Mouse (Mus musculus) CH12.LX (cell line): ENCODE measurements around the gene Rft1. TPM values are rescaled to one million over a fixed set of nuclear protein-coding genes. Genes with fewer than 3 reads are reported as not detected.
A peak's percentile ranks its signal among the peaks of the same experiment; 100 is the strongest.

ENCODE experiments used
- DNase-seq: peaks from one replicate; pipeline ENCODE4 v3.0.0-alpha.2; 2013; ENCODE audit errors: extremely low read depth
- H3K27ac ChIP-seq: 2 replicates; pipeline ENCODE4 v1.5.1; 2012; ENCODE audit warnings: low read depth, mild to moderate bottlenecking, control low read depth, moderate library complexity; ENCODE audit not compliant: insufficient read depth
- H3K27me3 ChIP-seq: replicated peaks from 2 replicates; pipeline ENCODE3; 2012; ENCODE audit warnings: inconsistent platforms
- H3K36me3 ChIP-seq, 2 experiments: replicated peaks in 1 of 2; 2 replicates each; pipeline versions ENCODE3 to v1.6.1; 2012; ENCODE audit warnings: inconsistent platforms in 1 of 2, low read length in 1 of 2, mild to moderate bottlenecking in 1 of 2, mixed read lengths in 1 of 2, moderate library complexity in 1 of 2; ENCODE audit not compliant: control insufficient read depth in 1 of 2, insufficient read depth in 1 of 2
- H3K4me1 ChIP-seq, 2 experiments: 2 replicates each; pipeline ENCODE4 v1.6.1; 2012; ENCODE audit warnings: inconsistent platforms in 1 of 2, moderate library complexity in 1 of 2; ENCODE audit not compliant: insufficient read depth in 2 of 2, control insufficient read depth in 1 of 2
- H3K4me2 ChIP-seq: 2 replicates; pipeline ENCODE4 v1.6.1; 2012; ENCODE audit warnings: low read depth, mild to moderate bottlenecking, control low read depth; ENCODE audit not compliant: poor library complexity, insufficient read depth, severe bottlenecking
- H3K4me3 ChIP-seq, 3 experiments: fragments of 150-350 bp in 1 of 3; sonication (generic) in 1 of 3; replicated peaks in 1 of 3; 2 replicates each; pipeline versions ENCODE3 to v1.5.1; 2011 to 2012; ENCODE audit warnings: low read depth in 2 of 3, low read length in 2 of 3, mild to moderate bottlenecking in 2 of 3, moderate library complexity in 2 of 3, control low read depth in 1 of 3, improper control_type of control experiment in 1 of 3, inconsistent platforms in 1 of 3, mixed read lengths in 1 of 3; ENCODE audit not compliant: poor library complexity in 1 of 3
- H3K79me2 ChIP-seq: replicated peaks from 2 replicates; pipeline ENCODE4 v1.6.1; 2012; ENCODE audit warnings: mild to moderate bottlenecking, moderate library complexity; ENCODE audit not compliant: control insufficient read depth, poor library complexity, insufficient read depth, severe bottlenecking; ENCODE audit errors: extremely low read depth
- H3K9ac ChIP-seq: 2 replicates; pipeline ENCODE4 v1.6.1; 2012; ENCODE audit warnings: low read depth, mild to moderate bottlenecking, control low read depth, moderate library complexity; ENCODE audit not compliant: insufficient read depth
- H3K9me3 ChIP-seq: replicated peaks from 2 replicates; pipeline ENCODE3; 2012; ENCODE audit warnings: low read length, inconsistent platforms, mixed read lengths
- BHLHE40 ChIP-seq: IDR thresholded peaks from 2 replicates; pipeline ENCODE4 v1.6.1; 2011; ENCODE audit warnings: mild to moderate bottlenecking, low read depth, low read length, improper control_type of control experiment
- CHD1 ChIP-seq: IDR thresholded peaks from 2 replicates; pipeline ENCODE4 v1.6.1; 2012; ENCODE audit warnings: low read depth, low read length, improper control_type of control experiment, inconsistent platforms
- ELF1 ChIP-seq: IDR thresholded peaks from 2 replicates; pipeline ENCODE4 v1.6.1; 2014; ENCODE audit warnings: low read depth, mild to moderate bottlenecking, inconsistent platforms, low read length, improper control_type of control experiment
- EP300 ChIP-seq: IDR thresholded peaks from 2 replicates; pipeline ENCODE4 v1.6.1; 2011; ENCODE audit warnings: low read length, improper control_type of control experiment
- IRF4 ChIP-seq: IDR thresholded peaks from 2 replicates; pipeline ENCODE4 v1.6.1; 2014; ENCODE audit warnings: low read depth, mild to moderate bottlenecking, inconsistent platforms, low read length, improper control_type of control experiment
- JUND ChIP-seq: conservative IDR thresholded peaks from 2 replicates; pipeline ENCODE4 v1.6.1; 2011; ENCODE audit warnings: low read depth, low read length, improper control_type of control experiment
- KAT2A ChIP-seq: IDR thresholded peaks from 2 replicates; pipeline ENCODE4 v1.6.1; 2012; ENCODE audit warnings: low read length, improper control_type of control experiment, inconsistent platforms; ENCODE audit not compliant: insufficient replicate concordance
- MAFK ChIP-seq: IDR thresholded peaks from 2 replicates; pipeline ENCODE4 v1.6.1; 2011; ENCODE audit warnings: low read length, improper control_type of control experiment; ENCODE audit not compliant: insufficient replicate concordance
- MAZ ChIP-seq: IDR thresholded peaks from 2 replicates; pipeline ENCODE4 v1.6.1; 2012; ENCODE audit warnings: low read depth, mild to moderate bottlenecking, inconsistent platforms, low read length, improper control_type of control experiment, moderate library complexity
- MXI1 ChIP-seq: IDR thresholded peaks from 2 replicates; pipeline ENCODE4 v1.6.1; 2011; ENCODE audit warnings: mild to moderate bottlenecking, low read depth, low read length, improper control_type of control experiment
- NELFE ChIP-seq: IDR thresholded peaks from 2 replicates; pipeline ENCODE4 v1.6.1; 2011; ENCODE audit warnings: low read depth, low read length, improper control_type of control experiment
- NRF1 ChIP-seq: IDR thresholded peaks from 2 replicates; pipeline ENCODE4 v1.6.1; 2014; ENCODE audit warnings: low read depth, mild to moderate bottlenecking, inconsistent platforms, low read length, improper control_type of control experiment, moderate library complexity
- POLR2A ChIP-seq: IDR thresholded peaks from 2 replicates; pipeline ENCODE4 v1.6.1; 2011; ENCODE audit warnings: low read depth, mild to moderate bottlenecking, improper control_type of control experiment, low read length
- POLR2AphosphoS2 ChIP-seq: IDR thresholded peaks from 2 replicates; pipeline ENCODE4 v1.6.1; 2011; ENCODE audit warnings: low read depth, low read length, improper control_type of control experiment
- RCOR1 ChIP-seq: conservative IDR thresholded peaks from 2 replicates; pipeline ENCODE4 v1.6.1; 2012; ENCODE audit warnings: low read depth, mild to moderate bottlenecking, inconsistent platforms, low read length, improper control_type of control experiment
- SIN3A ChIP-seq: IDR thresholded peaks from 2 replicates; pipeline ENCODE4 v1.6.1; 2012; ENCODE audit warnings: low read length, improper control_type of control experiment, inconsistent platforms
- TBP ChIP-seq: conservative IDR thresholded peaks from 2 replicates; pipeline ENCODE4 v1.6.1; 2011; ENCODE audit warnings: low read depth, low read length, improper control_type of control experiment
- TCF12 ChIP-seq: IDR thresholded peaks from 2 replicates; pipeline ENCODE4 v1.6.1; 2014; ENCODE audit warnings: low read depth, mild to moderate bottlenecking, inconsistent platforms, low read length, improper control_type of control experiment
- UBTF ChIP-seq: IDR thresholded peaks from 2 replicates; pipeline ENCODE4 v1.6.1; 2012; ENCODE audit warnings: low read depth, mild to moderate bottlenecking, inconsistent platforms, low read length, improper control_type of control experiment, moderate library complexity
- USF1 ChIP-seq: IDR thresholded peaks from 2 replicates; pipeline ENCODE4 v1.6.1; 2014; ENCODE audit warnings: low read depth, mild to moderate bottlenecking, inconsistent platforms, low read length, improper control_type of control experiment
- ZNF384 ChIP-seq: IDR thresholded peaks from 2 replicates; pipeline ENCODE4 v1.6.1; 2012; ENCODE audit warnings: low read depth, low read length, improper control_type of control experiment, inconsistent platforms
- dilution Hi-C: fragments of 300-500 bp; cut with MboI; formaldehyde crosslinking; loops from 2 replicates; pipeline ENCODE4 v1.14.3; 2020; ENCODE audit warnings: low sequenced_read_pairs; ENCODE audit not compliant: extremely low pct_unique_long_range_greater_than_20kb, extremely low pct_ligation_motif_present
- in situ Hi-C: fragments of 300-500 bp; cut with MboI; formaldehyde crosslinking; loops from 3 replicates; pipeline ENCODE4 v1.14.3; 2019; ENCODE audit warnings: low sequenced_read_pairs, low pct_ligation_motif_present, low pct_unique_long_range_greater_than_20kb, mixed read lengths
- polyA plus RNA-seq: library from polyadenylated mRNA; unstranded; fragments of >175 nt; gene quantifications from 2 replicates; pipeline ENCODE4 v1.2.1, GENCODE M21; 2012; ENCODE audit warnings: low read depth; ENCODE audit not compliant: insufficient read length
- total RNA-seq, 2 experiments: library from RNA; depleted of rRNA; stranded (reverse); fragments of 300-350 nt in 1 of 2; fragments of >200 nt in 1 of 2; gene quantifications; 2 replicates each; pipeline ENCODE4 v1.2.3; 2012 to 2014

The Rft1 gene
- total and polyA plus RNA-seq, 3 experiments: 13.5 to 26.0 (median 17.7) TPM

- Histone ChIP-seq H3K27me3 (peaks cover 10% of the 10 kb centered on the region), H3K4me2 (no peak overlapping the region), H3K4me3 (no peak overlapping the region), H3K9me3 (no peaks in the 10 kb centered on the region), H3K27ac (no peak overlapping the region), H3K36me3 (no peaks in the 10 kb centered on the region), H3K79me2 (peaks cover 18% of the 10 kb centered on the region)
- dilution Hi-C loops: no loop called here
- no peak for TF ChIP-seq TCF12
- peak; percentile 66 for TF ChIP-seq ZNF384
- TF ChIP-seq IRF4: peak; percentile 21; the same call in 1 of the 2 replicates
- TF ChIP-seq, all 38 proteins: peak for 2
- DNase-seq: no peak
- Histone ChIP-seq H3K4me1 (peaks cover 10 to 18% of the 10 kb centered on the region in 2 experiments; a peak in 3 of 4 replicates), H3K9ac (no peak overlapping the region)
- in situ Hi-C loops: loop anchor here (10.0 kb wide), 1 partner anchor 121 kb away; no protein-coding TSS in a partner anchor
Observed at GRCm38 (mm10) chr14:30713769-30714168, 59.6 kb downstream of the Rft1 start.

- H3K9me3 ChIP-seq: no peaks in the 10 kb centered on the region
- H3K36me3 ChIP-seq: no peaks in the 10 kb centered on the region
- H3K27me3 ChIP-seq: peaks cover 10% of the 10 kb centered on the region
- dilution Hi-C loops: no loop called here
- peak; percentile 85 for TF ChIP-seq NRF1
- no peak for TF ChIP-seq POLR2AphosphoS2
- peak; percentile 70 for TF ChIP-seq BHLHE40
- TF ChIP-seq USF1: peak; percentile 29
- TF ChIP-seq MXI1: peak; percentile 13; the same call in 1 of the 2 replicates
- no peak for TF ChIP-seq IRF4
- H3K27ac ChIP-seq: peak within 1 kb of the TSS; percentile 50; the same call in 1 of the 2 replicates
- peaks cover 24% of the 10 kb centered on the region for H3K79me2 ChIP-seq
- H3K4me3 ChIP-seq: peak within 1 kb of the TSS; percentile 47 to 76 (median 75)
- in situ Hi-C loops: loop anchor here (10.0 kb wide), 1 partner anchor 120 kb away; no protein-coding TSS in a partner anchor
- DNase-seq: no peak
- H3K4me1 ChIP-seq: peaks cover 10 to 18% of the 10 kb centered on the region in 2 experiments; a peak in 3 of 4 replicates
- peak within 1 kb of the TSS; percentile 42 for H3K4me2 ChIP-seq
- H3K9ac ChIP-seq: peak within 1 kb of the TSS; percentile 94
Observed at GRCm38 (mm10) chr14:30714799-30715617, 60.8 kb downstream of the Rft1 start, which contains the start of gene Sfmbt1. Gene Sfmbt1, plus strand, starts transcription at chr14:30714849.

- in situ Hi-C loops: loop anchor here (10.0 kb wide), 1 partner anchor 119 kb away; no protein-coding TSS in a partner anchor
- H3K36me3 ChIP-seq: no peaks in the 10 kb centered on the region
- H3K9me3 ChIP-seq: no peaks in the 10 kb centered on the region
- dilution Hi-C loops: no loop called here
- peak overlapping the region; percentile 50; the same call in 1 of the 2 replicates for H3K27ac ChIP-seq
- peak; percentile 39 for DNase-seq
- peaks cover 10 to 18% of the 10 kb centered on the region in 2 experiments; a peak in 3 of 4 replicates for H3K4me1 ChIP-seq
- peak overlapping the region; percentile 94 for H3K9ac ChIP-seq
- peaks cover 30% of the 10 kb centered on the region for H3K79me2 ChIP-seq
- H3K27me3 ChIP-seq: peaks cover 10% of the 10 kb centered on the region
- peak overlapping the region; percentile 42; the same call in 1 of the 2 replicates for H3K4me2 ChIP-seq
- peak overlapping the region; percentile 47 to 76 (median 75) for H3K4me3 ChIP-seq
- TF ChIP-seq POLR2AphosphoS2 (no peak), UBTF (0 out of 2 replicates have a peak, but pooled peaks have one; percentile 29), KAT2A (no peak), MAZ (no peak), CHD1 (no peak), MXI1 (peak; percentile 1; the same call in 1 of the 2 replicates), POLR2A (peak; percentile 66), EP300 (no peak), NELFE (no peak), IRF4 (no peak), USF1 (no peak), MAFK (no peak), RCOR1 (no peak), ZNF384 (peak; percentile 22; the same call in 1 of the 2 replicates), SIN3A (no peak; the same call in 1 of the 2 replicates), TBP (no peak), ELF1 (0 out of 2 replicates have a peak, but pooled peaks have one; percentile 32), JUND (no peak)
Observed at GRCm38 (mm10) chr14:30715618-30716050, 61.5 kb downstream of the Rft1 start.
